Mouse (Mus musculus) liver, embryonic 14.5 days (tissue): ENCODE results near the gene Plpp3. TPM values are rescaled to one million over a fixed set of nuclear protein-coding genes. Genes with fewer than 3 reads are reported as not detected.

Experiments
- ATAC-seq: fragments of 200-750 bp; cut with Nextera tagmentation; 2 replicates; pipeline ENCODE4 v1.8.0; 2017; ENCODE audit warnings: moderate number of reproducible peaks, mild to moderate bottlenecking, moderate library complexity; ENCODE audit not compliant: insufficient read depth
- DNase-seq, 3 experiments: peaks; one replicate each; pipeline ENCODE4 v3.0.0-alpha.2; 2012 to 2013; ENCODE audit warnings: low read depth in 3 of 3, low spot score in 3 of 3
- H3K27ac ChIP-seq: fragments of 300-500 bp; sonication (generic); 2 replicates; pipeline ENCODE4 v1.5.1; 2014; ENCODE audit warnings: moderate library complexity, mild to moderate bottlenecking, control low read depth, inconsistent platforms
- H3K27me3 ChIP-seq: fragments of 300-500 bp; sonication (generic); 2 replicates; pipeline ENCODE4 v1.6.1; 2014; ENCODE audit warnings: mild to moderate bottlenecking, low read length, moderate library complexity; ENCODE audit not compliant: control insufficient read depth, insufficient read depth
- H3K36me3 ChIP-seq: fragments of 300-500 bp; sonication (generic); replicated peaks from 2 replicates; pipeline ENCODE4 v1.6.1; 2014; ENCODE audit warnings: low read depth; ENCODE audit not compliant: control insufficient read depth, insufficient read depth
- H3K4me1 ChIP-seq, 2 experiments: fragments of 200-500 bp in 1 of 2; fragments of 300-500 bp in 1 of 2; sonication (generic) in 1 of 2; replicated peaks; 2 replicates each; pipeline ENCODE4 v1.6.1; 2012 to 2014; ENCODE audit warnings: antibody characterized with exemption in 1 of 2, inconsistent platforms in 1 of 2, low read length in 1 of 2; ENCODE audit not compliant: control insufficient read depth in 2 of 2, insufficient read depth in 2 of 2
- H3K4me2 ChIP-seq: fragments of 300-500 bp; sonication (generic); 2 replicates; pipeline ENCODE4 v1.6.1; 2014; ENCODE audit warnings: low read depth, mild to moderate bottlenecking, control low read depth, moderate library complexity
- H3K4me3 ChIP-seq, 2 experiments: fragments of 200-500 bp in 1 of 2; fragments of 300-500 bp in 1 of 2; sonication (generic) in 1 of 2; 2 replicates each; pipeline ENCODE4 v1.5.1; 2012 to 2014; ENCODE audit warnings: low read depth in 2 of 2, low read length in 2 of 2, mild to moderate bottlenecking in 2 of 2, control low read depth in 1 of 2, inconsistent platforms in 1 of 2, moderate library complexity in 1 of 2; ENCODE audit not compliant: insufficient read depth in 1 of 2
- H3K9ac ChIP-seq: fragments of 300-500 bp; sonication (generic); replicated peaks from 2 replicates; pipeline ENCODE4 v1.6.1; 2014; ENCODE audit warnings: mild to moderate bottlenecking, control low read depth, moderate library complexity
- H3K9me3 ChIP-seq: fragments of 300-500 bp; sonication (generic); 2 replicates; pipeline ENCODE4 v1.6.1; 2016; ENCODE audit warnings: low read length, mixed read lengths; ENCODE audit not compliant: control insufficient read depth
- CTCF ChIP-seq: IDR thresholded peaks from 2 replicates; pipeline ENCODE4 v1.5.1; 2016; ENCODE audit warnings: antibody characterized with exemption, low read depth, control low read depth
- EP300 ChIP-seq: IDR thresholded peaks from 2 replicates; pipeline ENCODE4 v1.6.1; 2016; ENCODE audit warnings: antibody characterized with exemption, low read depth
- WGBS: fragments of 180-500 bp; shearing (Covaris S2); extraction: QIAGEN DNeasy Blood & Tissue Kit; methylation state at CpG from one replicate; pipeline ENCODE4 v1.1.7; 2014; ENCODE audit not compliant: insufficient replicate concordance; 5-methylcytosine and 5-hydroxymethylcytosine counted together
- polyA plus RNA-seq, 2 experiments: library from polyadenylated mRNA; depleted of rRNA in 1 of 2; stranded (reverse) in 1 of 2; unstranded in 1 of 2; fragments of >200 nt; fragmentation: Nextera tagmentation in 1 of 2; extraction: Ambion mirVana in 1 of 2; gene quantifications; 2 replicates each; pipeline versions ENCODE4 v1.2.1 to v1.2.3; 2012 to 2014

The Plpp3 gene
- polyA plus RNA-seq, 2 experiments, result 5.7 to 7.0 TPM

GRCm38 (mm10) chr4:105162676-105163075 lies 5.5 kb downstream of the Plpp3 start:
- Histone ChIP-seq H3K4me2 (no peak overlapping the region), H3K4me3 (no peak overlapping the region), H3K27me3 (peaks cover 21% of the 10 kb centered on the region), H3K36me3 (no peaks in the 10 kb centered on the region), H3K9ac (no peak overlapping the region), H3K9me3 (no peaks in the 10 kb centered on the region), H3K27ac (no peak overlapping the region), H3K4me1 (peaks cover 0 to 2% of the 10 kb centered on the region in 2 experiments; a peak in 1 of 4 replicates)
- ATAC-seq (no peak), DNase-seq (no peak)
- no peak for TF ChIP-seq EP300
- TF ChIP-seq CTCF, result no peak
- 0% methylated on average over 2 of the region's 2 CpGs for WGBS

- Histone ChIP-seq H3K27me3 (peaks cover 8% of the 10 kb centered on the region), H3K36me3 (no peaks in the 10 kb centered on the region), H3K4me2 (no peak overlapping the region), H3K9ac (no peak overlapping the region), H3K4me1 (peaks cover 0 to 2% of the 10 kb centered on the region in 2 experiments; a peak in 1 of 4 replicates), H3K9me3 (no peaks in the 10 kb centered on the region), H3K4me3 (no peak overlapping the region), H3K27ac (no peak overlapping the region)
- no peak for DNase-seq
- no peak for ATAC-seq
- 40% methylated on average over 4 of the region's 4 CpGs for WGBS
- TF ChIP-seq EP300, result no peak
- TF ChIP-seq CTCF, result no peak
These were observed 6.8 kb downstream of the Plpp3 start for GRCm38 (mm10) chr4:105163981-105164411.

- Histone ChIP-seq H3K9ac (no peak overlapping the region), H3K9me3 (no peaks in the 10 kb centered on the region), H3K4me3 (no peak overlapping the region), H3K27ac (no peak overlapping the region), H3K27me3 (peaks cover 2% of the 10 kb centered on the region; the same call in 1 of the 2 replicates), H3K4me2 (no peak overlapping the region), H3K36me3 (no peaks in the 10 kb centered on the region), H3K4me1 (peaks cover 0 to 2% of the 10 kb centered on the region in 2 experiments; a peak in 1 of 4 replicates)
- DNase-seq (no peak), ATAC-seq (no peak)
- WGBS, result 74% methylated on average over 6 of the region's 6 CpGs
- TF ChIP-seq CTCF, result no peak
- TF ChIP-seq EP300, result no peak
These were observed 7.8 kb downstream of the Plpp3 start for GRCm38 (mm10) chr4:105164952-105165351.

- Histone ChIP-seq H3K36me3 (no peaks in the 10 kb centered on the region), H3K9me3 (no peaks in the 10 kb centered on the region), H3K4me3 (no peak overlapping the region), H3K9ac (no peak overlapping the region), H3K27me3 (no peaks in the 10 kb centered on the region), H3K27ac (no peak overlapping the region), H3K4me2 (no peak overlapping the region), H3K4me1 (peaks cover 0 to 2% of the 10 kb centered on the region in 2 experiments; a peak in 1 of 4 replicates)
- 43% methylated on average over 7 of the region's 7 CpGs for WGBS
- TF ChIP-seq CTCF, result no peak
- no peak for TF ChIP-seq EP300
- ATAC-seq (no peak), DNase-seq (no peak)
These were observed 12.0 kb downstream of the Plpp3 start for GRCm38 (mm10) chr4:105169093-105169571.

- WGBS, result 56% methylated on average over 16 of the region's 16 CpGs
- ATAC-seq, result no peak
These were observed 13.0 kb downstream of the Plpp3 start for GRCm38 (mm10) chr4:105169826-105170810.

More at GRCm38 (mm10) chr4:105169826-105170810, 13.0 kb downstream of the Plpp3 start:
- H3K27ac ChIP-seq, result no peak overlapping the region
- no peak overlapping the region for H3K9ac ChIP-seq
- no peak overlapping the region for H3K4me3 ChIP-seq
- H3K9me3 ChIP-seq, result no peaks in the 10 kb centered on the region
- no peak overlapping the region for H3K4me2 ChIP-seq
- no peak for DNase-seq
- TF ChIP-seq CTCF, result no peak
- TF ChIP-seq EP300, result no peak
- peaks cover 0 to 2% of the 10 kb centered on the region in 2 experiments; a peak in 1 of 4 replicates for H3K4me1 ChIP-seq
- H3K27me3 ChIP-seq, result no peaks in the 10 kb centered on the region
- no peaks in the 10 kb centered on the region for H3K36me3 ChIP-seq
